Mouse (Mus musculus) neutrophil, adult 65 days (primary cell): ENCODE results near the gene Tpcn1. TPM values are rescaled to one million over a fixed set of nuclear protein-coding genes. Genes with fewer than 3 reads are reported as not detected.

Experiments
- total RNA-seq: library from RNA; stranded (reverse); gene quantifications from 2 replicates; pipeline ENCODE4 v1.2.4, GENCODE M21; 2023

The Tpcn1 gene
- 36.3 and 43.6 TPM in 2 replicates for total RNA-seq

GRCm38 (mm10) chr5:120588569-120589094 is at the start of gene Tpcn1, which contains the start of gene Iqcd:
Tpcn1 (minus strand) TSS chr5:120588673.
Iqcd (plus strand) TSS chr5:120589016.

GRCm38 (mm10) chr5:120634131-120634530 is 45.7 kb upstream of the Tpcn1 start, which contains the start of gene Cfap73:
Cfap73 (minus strand) TSS chr5:120634235.

GRCm38 (mm10) chr5:120612442-120612821 is 24.0 kb upstream of the Tpcn1 start, which contains the start of the genes Rita1 and Ddx54:
Rita1 (minus strand) TSS chr5:120612589.
Ddx54 (plus strand) TSS chr5:120612739.

GRCm38 (mm10) chr5:120510982-120511642 is 77.4 kb downstream of the Tpcn1 start, which contains the start of gene Slc8b1:
Slc8b1 (plus strand) TSS chr5:120511168.

GRCm38 (mm10) chr5:120503144-120503795 is 85.2 kb downstream of the Tpcn1 start, which contains the start of gene Plbd2:
Plbd2 (minus strand) TSS chr5:120503625.

Other genes starting within 250 kb of the Tpcn1 start
- not detected in 2 replicates for gene Lhx5, start 157.0 kb downstream of the Tpcn1 start, total RNA-seq
- gene Sdsl, start 115.9 kb downstream of the Tpcn1 start, total RNA-seq = 0.27 and 0.63 TPM in 2 replicates
- gene Sds, start 112.1 kb downstream of the Tpcn1 start, total RNA-seq = not detected in 2 replicates
- 14.1 and 17.7 TPM in 2 replicates for gene Plbd2, start 85.0 kb downstream of the Tpcn1 start, total RNA-seq
- 145 and 150 TPM in 2 replicates for gene Slc8b1, start 77.5 kb downstream of the Tpcn1 start, total RNA-seq
- not detected in 2 replicates for gene Iqcd, start 343 bp upstream of the Tpcn1 start, total RNA-seq
- 1.0 and 1.7 TPM in 2 replicates for gene Rita1, start 23.9 kb upstream of the Tpcn1 start, total RNA-seq
- gene Ddx54, start 24.1 kb upstream of the Tpcn1 start, total RNA-seq = 50.8 and 56.9 TPM in 2 replicates
- gene Cfap73, start 45.6 kb upstream of the Tpcn1 start, total RNA-seq = not detected in 2 replicates
- gene Rasal1, start 60.1 kb upstream of the Tpcn1 start, total RNA-seq = 0.66 and 1.3 TPM in 2 replicates
- 0.43 and 0.76 TPM in 2 replicates for gene Dtx1, start 123.3 kb upstream of the Tpcn1 start, total RNA-seq
- gene Oas2, start 161.2 kb upstream of the Tpcn1 start, total RNA-seq = 4.9 and 8.2 TPM in 2 replicates
- 9.8 and 22.2 TPM in 2 replicates for gene Oas3, start 189.0 kb upstream of the Tpcn1 start, total RNA-seq
- not detected in 2 replicates for gene Oas1e, start 206.9 kb upstream of the Tpcn1 start, total RNA-seq
- 1.9 and 3.5 TPM in 2 replicates for gene Oas1c, start 223.8 kb upstream of the Tpcn1 start, total RNA-seq